Mouse (Mus musculus) erythroblast, embryonic 14.5 days (primary cell): ENCODE measurements around the gene Olfr122. TPM values are rescaled to one million over a fixed set of nuclear protein-coding genes. Genes with fewer than 3 reads are reported as not detected.

ENCODE experiments used
- H3K27me3 ChIP-seq: 2 replicates; pipeline ENCODE4 v1.6.1; 2012; ENCODE audit warnings: inconsistent platforms; ENCODE audit not compliant: control insufficient read depth
- H3K36me3 ChIP-seq: 2 replicates; pipeline ENCODE4 v1.6.1; 2012; ENCODE audit warnings: mild to moderate bottlenecking, inconsistent platforms; ENCODE audit not compliant: control insufficient read depth
- H3K4me1 ChIP-seq: 2 replicates; pipeline ENCODE4 v1.6.1; 2012; ENCODE audit warnings: inconsistent platforms; ENCODE audit not compliant: control insufficient read depth
- H3K4me3 ChIP-seq: replicated peaks from 2 replicates; pipeline ENCODE3; 2012; ENCODE audit warnings: moderate library complexity, mild to moderate bottlenecking, inconsistent platforms
- H3K9me3 ChIP-seq: 2 replicates; pipeline ENCODE4 v1.6.1; 2012; ENCODE audit warnings: low read length, inconsistent platforms, mixed read lengths; ENCODE audit not compliant: control insufficient read depth
- GATA1 ChIP-seq: IDR thresholded peaks from 2 replicates; pipeline ENCODE4 v1.6.1; 2012; ENCODE audit warnings: low read length, inconsistent platforms, mixed read lengths
- TAL1 ChIP-seq: IDR thresholded peaks from 3 replicates; pipeline ENCODE4 v1.6.1; 2012; ENCODE audit warnings: low read length, inconsistent platforms, mixed read lengths
- polyA plus RNA-seq: library from polyadenylated mRNA; stranded (reverse); fragments of >175 nt; gene quantifications from 2 replicates; pipeline ENCODE4 v1.2.3, GENCODE M21; 2012

The Olfr122 gene
- polyA plus RNA-seq: not detected in 2 replicates

DNA sequence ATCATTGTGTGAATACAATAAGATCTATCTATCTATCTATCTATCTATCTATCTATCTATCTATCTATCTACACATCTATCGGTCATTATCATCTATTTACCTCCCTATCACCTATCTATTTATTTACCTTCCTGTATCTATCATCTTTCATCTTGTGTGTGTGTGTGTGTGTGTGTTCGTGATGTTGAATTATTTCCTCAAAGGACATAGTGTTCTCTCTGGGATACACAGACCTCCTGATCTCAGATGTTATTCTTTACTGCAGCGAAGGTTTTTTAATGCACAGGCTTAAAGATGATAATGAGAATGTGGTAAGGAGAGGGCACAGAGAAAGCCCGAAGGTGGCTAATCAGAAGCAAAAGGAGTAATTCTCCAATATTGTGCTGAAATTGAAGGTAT lies at the start of gene Olfr122:
Olfr122 (plus strand) TSS at position 301 of the 400 bp plus-strand sequence.
- peaks cover 8% of the 10 kb centered on the region for H3K9me3 ChIP-seq
- H3K36me3 ChIP-seq: no peaks in the 10 kb centered on the region
- H3K4me1 ChIP-seq: no peaks in the 10 kb centered on the region
- no peak within 1 kb of the TSS for H3K4me3 ChIP-seq
- no peaks in the 10 kb centered on the region for H3K27me3 ChIP-seq
- TF ChIP-seq TAL1: no peak
- no peak for TF ChIP-seq GATA1

DNA sequence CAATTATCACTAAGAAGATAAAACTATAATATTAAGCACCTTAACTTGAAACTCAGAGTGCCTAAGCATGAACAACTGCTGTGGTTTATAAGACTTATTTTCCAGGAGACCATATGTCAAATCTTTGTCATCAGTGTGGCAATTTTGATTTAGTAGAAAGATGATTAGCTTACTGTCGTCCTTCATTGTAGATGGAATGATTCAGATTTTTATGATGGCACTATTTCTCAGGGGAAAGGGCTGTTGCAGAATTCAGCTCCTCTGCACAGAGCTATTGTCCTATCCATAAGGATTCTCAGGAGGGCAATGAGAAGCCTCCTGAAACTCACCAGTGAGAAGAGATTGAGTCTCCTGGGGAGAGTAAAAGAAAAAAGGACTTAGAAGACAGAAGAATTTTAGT lies 46.9 kb upstream of the Olfr122 start, which contains the start of gene Olfr120:
Olfr120 (plus strand) TSS at position 301 of the 400 bp plus-strand sequence.
- Histone ChIP-seq H3K4me3 (no peak within 1 kb of the TSS), H3K36me3 (no peaks in the 10 kb centered on the region), H3K27me3 (no peaks in the 10 kb centered on the region), H3K9me3 (no peaks in the 10 kb centered on the region), H3K4me1 (no peaks in the 10 kb centered on the region)
- no peak for TF ChIP-seq GATA1
- TF ChIP-seq TAL1: no peak

DNA sequence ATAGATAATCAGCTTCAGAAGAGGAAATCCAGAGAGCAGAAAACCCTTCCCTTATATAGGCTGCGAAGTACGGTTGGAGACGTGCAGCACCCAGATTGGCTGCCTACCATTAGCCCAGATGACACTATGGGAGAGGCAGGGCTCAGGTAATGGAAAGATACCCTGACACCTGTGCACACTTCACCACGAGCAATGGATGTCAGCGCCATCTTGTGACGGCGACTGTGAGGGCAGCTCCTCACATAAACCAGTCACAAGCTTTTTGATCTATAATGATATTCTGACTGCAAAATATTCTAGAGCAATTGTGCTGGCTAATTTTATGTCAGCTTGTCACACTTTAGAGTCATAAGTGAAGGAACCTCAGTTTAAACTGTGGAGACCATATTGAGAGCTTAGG lies 30.3 kb upstream of the Olfr122 start:
- no peaks in the 10 kb centered on the region for H3K4me1 ChIP-seq
- no peaks in the 10 kb centered on the region for H3K27me3 ChIP-seq
- H3K36me3 ChIP-seq: no peaks in the 10 kb centered on the region
- TF ChIP-seq TAL1: no peak
- TF ChIP-seq GATA1: no peak
- no peak overlapping the region for H3K4me3 ChIP-seq
- H3K9me3 ChIP-seq: no peaks in the 10 kb centered on the region

DNA sequence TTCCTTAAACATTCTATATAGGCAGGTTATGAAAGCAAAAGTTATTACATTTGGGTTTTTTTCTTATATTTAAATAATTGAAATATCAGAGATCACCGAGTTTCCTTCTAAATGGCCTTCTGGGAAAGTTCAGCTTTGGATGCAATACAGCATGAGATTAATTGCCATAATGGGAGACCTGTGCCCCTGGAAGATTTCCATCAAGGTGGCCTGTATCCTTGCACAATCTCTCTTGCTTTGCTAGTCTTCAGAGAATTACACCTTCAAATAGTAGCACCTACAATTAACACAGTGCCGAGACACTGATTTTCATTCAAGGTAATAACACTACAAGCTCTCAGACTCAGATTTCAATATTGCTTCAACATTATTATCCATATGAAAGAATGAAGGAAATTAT lies 24.8 kb downstream of the Olfr122 start, which contains the start of gene Olfr123:
Olfr123 (plus strand) TSS at position 301 of the 400 bp plus-strand sequence.
- Histone ChIP-seq H3K4me1 (no peaks in the 10 kb centered on the region), H3K36me3 (no peaks in the 10 kb centered on the region), H3K27me3 (no peaks in the 10 kb centered on the region), H3K4me3 (no peak within 1 kb of the TSS), H3K9me3 (peaks cover 5% of the 10 kb centered on the region; the same call in 1 of the 2 replicates)
- TF ChIP-seq TAL1 (no peak), GATA1 (no peak)

DNA sequence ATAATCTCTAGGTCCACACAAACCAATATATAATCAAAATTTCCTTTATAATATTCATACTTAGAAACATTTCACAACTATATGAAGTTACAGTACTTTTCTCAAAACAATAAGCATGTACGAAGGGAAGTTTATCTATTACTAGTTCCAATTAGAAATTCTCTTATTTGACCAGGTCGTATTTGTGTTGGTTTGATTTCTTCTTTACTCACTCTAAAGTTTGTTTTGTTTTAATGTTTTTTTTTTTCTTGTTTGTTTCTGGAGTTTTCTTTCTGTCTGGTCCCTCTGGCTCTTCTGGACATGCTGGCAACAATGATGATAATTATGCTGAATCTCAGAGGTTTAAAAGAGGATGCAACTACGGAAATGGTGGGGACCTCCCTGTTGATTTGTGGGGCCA lies 31.2 kb downstream of the Olfr122 start, which contains the start of gene Olfr124:
Olfr124 (plus strand) TSS at position 301 of the 400 bp plus-strand sequence.
- no peak within 1 kb of the TSS for H3K4me3 ChIP-seq
- peaks cover 5% of the 10 kb centered on the region; the same call in 1 of the 2 replicates for H3K9me3 ChIP-seq
- TF ChIP-seq TAL1: no peak
- TF ChIP-seq GATA1: no peak
- no peaks in the 10 kb centered on the region for H3K36me3 ChIP-seq
- H3K4me1 ChIP-seq: no peaks in the 10 kb centered on the region
- H3K27me3 ChIP-seq: no peaks in the 10 kb centered on the region

Other genes starting within 250 kb of the Olfr122 start
- not detected in 2 replicates for gene Olfr112, start 199.2 kb upstream of the Olfr122 start, polyA plus RNA-seq
- gene Olfr113, start 190.9 kb upstream of the Olfr122 start, polyA plus RNA-seq: not detected in 2 replicates
- not detected in 2 replicates for gene Olfr114, start 175.9 kb upstream of the Olfr122 start, polyA plus RNA-seq
- not detected in 2 replicates for gene Olfr115, start 141.5 kb upstream of the Olfr122 start, polyA plus RNA-seq
- not detected in 2 replicates for gene Olfr116, start 141.4 kb upstream of the Olfr122 start, polyA plus RNA-seq
- gene Olfr117, start 104.8 kb upstream of the Olfr122 start, polyA plus RNA-seq: not detected in 2 replicates
- gene Olfr118, start 101.6 kb upstream of the Olfr122 start, polyA plus RNA-seq: not detected in 2 replicates
- gene Olfr119, start 72.0 kb upstream of the Olfr122 start, polyA plus RNA-seq: not detected in 2 replicates
- not detected in 2 replicates for gene Olfr120, start 46.8 kb upstream of the Olfr122 start, polyA plus RNA-seq
- gene Olfr121, start 19.8 kb upstream of the Olfr122 start, polyA plus RNA-seq: not detected in 2 replicates
- gene Olfr123, start 24.9 kb downstream of the Olfr122 start, polyA plus RNA-seq: 0.03 TPM in 1 of 2 replicates, not detected in the other
- gene Olfr124, start 31.3 kb downstream of the Olfr122 start, polyA plus RNA-seq: not detected in 2 replicates
- gene Olfr125, start 64.3 kb downstream of the Olfr122 start, polyA plus RNA-seq: not detected in 2 replicates
- not detected in 2 replicates for gene Olfr126, start 78.9 kb downstream of the Olfr122 start, polyA plus RNA-seq
- not detected in 2 replicates for gene Olfr127, start 131.8 kb downstream of the Olfr122 start, polyA plus RNA-seq
- 0.04 TPM in 1 of 2 replicates, not detected in the other for gene Olfr128, start 151.9 kb downstream of the Olfr122 start, polyA plus RNA-seq
- not detected in 2 replicates for gene Olfr761, start 184.5 kb downstream of the Olfr122 start, polyA plus RNA-seq